Mouse (Mus musculus): ENCODE data around the gene Foxi3. TPM values are rescaled to one million over a fixed set of nuclear protein-coding genes. Genes with fewer than 3 reads are reported as not detected.
A peak's percentile ranks its signal among the peaks of the same experiment; 100 is the strongest.

The Foxi3 gene
- 0.51 and 1.0 TPM in 2 replicates for polyA plus RNA-seq (2014; fragmentation: Nextera tagmentation; extraction: Ambion mirVana)

GRCm38 (mm10) chr6:70956285-70956912 is at the start of gene Foxi3:
Gene Foxi3, plus strand, starts transcription at chr6:70956531.
- peaks cover 82% of the 10 kb centered on the region for H3K27me3 ChIP-seq (replicated peaks; ENCODE audit: control insufficient read depth, insufficient read depth, low read length)
- 0% methylated on average over 10 of the region's 67 CpGs for WGBS
- peak within 1 kb of the TSS; percentile 48 for H3K4me3 ChIP-seq (ENCODE audit: low read depth, low read length)
- peak; percentile 81 for ATAC-seq (ENCODE audit: low read depth)
- peak within 1 kb of the TSS; percentile 85 for H3K4me2 ChIP-seq (ENCODE audit: low read depth, low read length)
- H3K4me1 ChIP-seq (ENCODE audit: control insufficient read depth, insufficient read depth, low read length): no peaks in the 10 kb centered on the region
- peak within 1 kb of the TSS; percentile 46 for H3K9ac ChIP-seq (ENCODE audit: low read depth, low read length)
- H3K27ac ChIP-seq (replicated peaks; ENCODE audit: low read depth, low read length): no peak within 1 kb of the TSS
- no peaks in the 10 kb centered on the region for H3K9me3 ChIP-seq (ENCODE audit: control insufficient read depth, low read length)
- DNase-seq (ENCODE audit: low spot score): peak; percentile 73
- H3K36me3 ChIP-seq (ENCODE audit: control insufficient read depth, insufficient read depth, low read length): no peaks in the 10 kb centered on the region

- no peak overlapping the region for H3K9ac ChIP-seq (ENCODE audit: low read depth, low read length)
- ATAC-seq (ENCODE audit: low read depth) (no peak), DNase-seq (ENCODE audit: low spot score) (no peak)
- H3K4me1 ChIP-seq (ENCODE audit: control insufficient read depth, insufficient read depth, low read length): no peaks in the 10 kb centered on the region
- no peaks in the 10 kb centered on the region for H3K9me3 ChIP-seq (ENCODE audit: control insufficient read depth, low read length)
- H3K4me2 ChIP-seq (ENCODE audit: low read depth, low read length): no peak overlapping the region
- WGBS: 88% methylated on average over 7 of the region's 7 CpGs
- no peak overlapping the region for H3K4me3 ChIP-seq (ENCODE audit: low read depth, low read length)
- H3K27ac ChIP-seq (replicated peaks; ENCODE audit: low read depth, low read length): no peak overlapping the region
- no peaks in the 10 kb centered on the region for H3K27me3 ChIP-seq (replicated peaks; ENCODE audit: control insufficient read depth, insufficient read depth, low read length)
- peaks cover 14% of the 10 kb centered on the region for H3K36me3 ChIP-seq (ENCODE audit: control insufficient read depth, insufficient read depth, low read length)
These were observed 46.8 kb upstream of the Foxi3 start for GRCm38 (mm10) chr6:70909572-70909971.

- no peak overlapping the region for H3K27ac ChIP-seq (replicated peaks; ENCODE audit: low read depth, low read length)
- H3K4me1 ChIP-seq (ENCODE audit: control insufficient read depth, insufficient read depth, low read length): no peaks in the 10 kb centered on the region
- no peak overlapping the region for H3K9ac ChIP-seq (ENCODE audit: low read depth, low read length)
- 71% methylated on average over 4 of the region's 4 CpGs for whole genome bisulfite sequencing
- H3K36me3 ChIP-seq (ENCODE audit: control insufficient read depth, insufficient read depth, low read length): peaks cover 11% of the 10 kb centered on the region
- no peak overlapping the region for H3K4me2 ChIP-seq (ENCODE audit: low read depth, low read length)
- H3K9me3 ChIP-seq (ENCODE audit: control insufficient read depth, low read length): no peaks in the 10 kb centered on the region
- H3K4me3 ChIP-seq (ENCODE audit: low read depth, low read length): no peak overlapping the region
- ATAC-seq (ENCODE audit: low read depth) (no peak), DNase-seq (ENCODE audit: low spot score) (no peak)
- no peaks in the 10 kb centered on the region for H3K27me3 ChIP-seq (replicated peaks; ENCODE audit: control insufficient read depth, insufficient read depth, low read length)
These were observed 46.0 kb upstream of the Foxi3 start for GRCm38 (mm10) chr6:70910285-70910684.

- Histone ChIP-seq H3K9ac (ENCODE audit: low read depth, low read length) (no peak overlapping the region), H3K36me3 (ENCODE audit: control insufficient read depth, insufficient read depth, low read length) (no peaks in the 10 kb centered on the region), H3K27me3 (replicated peaks; ENCODE audit: control insufficient read depth, insufficient read depth, low read length) (no peaks in the 10 kb centered on the region), H3K4me3 (ENCODE audit: low read depth, low read length) (peak overlapping the region; percentile 11; the same call in 1 of the 2 replicates), H3K4me2 (ENCODE audit: low read depth, low read length) (peak overlapping the region; percentile 42), H3K27ac (replicated peaks; ENCODE audit: low read depth, low read length) (no peak overlapping the region), H3K4me1 (ENCODE audit: control insufficient read depth, insufficient read depth, low read length) (no peaks in the 10 kb centered on the region), H3K9me3 (ENCODE audit: control insufficient read depth, low read length) (no peaks in the 10 kb centered on the region)
- ATAC-seq (ENCODE audit: low read depth): peak; percentile 69; the same call in 1 of the 2 replicates
- peak; percentile 33 for DNase-seq (ENCODE audit: low spot score)
- WGBS: 9% methylated on average over 20 of the region's 20 CpGs
These were observed 44.5 kb upstream of the Foxi3 start for GRCm38 (mm10) chr6:70911668-70912395.

GRCm38 (mm10) chr6:70912396-70912765 is 44.0 kb upstream of the Foxi3 start:
- WGBS: 57% methylated on average over 7 of the region's 7 CpGs
- Histone ChIP-seq H3K27me3 (replicated peaks; ENCODE audit: control insufficient read depth, insufficient read depth, low read length) (no peaks in the 10 kb centered on the region), H3K4me1 (ENCODE audit: control insufficient read depth, insufficient read depth, low read length) (no peaks in the 10 kb centered on the region), H3K9ac (ENCODE audit: low read depth, low read length) (no peak overlapping the region), H3K27ac (replicated peaks; ENCODE audit: low read depth, low read length) (no peak overlapping the region), H3K36me3 (ENCODE audit: control insufficient read depth, insufficient read depth, low read length) (no peaks in the 10 kb centered on the region), H3K4me2 (ENCODE audit: low read depth, low read length) (peak overlapping the region; percentile 42; the same call in 1 of the 2 replicates), H3K9me3 (ENCODE audit: control insufficient read depth, low read length) (no peaks in the 10 kb centered on the region), H3K4me3 (ENCODE audit: low read depth, low read length) (no peak overlapping the region)
- no peak for ATAC-seq (ENCODE audit: low read depth)
- DNase-seq (ENCODE audit: low spot score): no peak

- H3K4me1 ChIP-seq (ENCODE audit: control insufficient read depth, insufficient read depth, low read length): peaks cover 9% of the 10 kb centered on the region; the same call in 1 of the 2 replicates
- ATAC-seq (ENCODE audit: low read depth): no peak
- no peak within 1 kb of the TSS for H3K4me2 ChIP-seq (ENCODE audit: low read depth, low read length)
- no peaks in the 10 kb centered on the region for H3K27me3 ChIP-seq (replicated peaks; ENCODE audit: control insufficient read depth, insufficient read depth, low read length)
- no peaks in the 10 kb centered on the region for H3K9me3 ChIP-seq (ENCODE audit: control insufficient read depth, low read length)
- no peaks in the 10 kb centered on the region for H3K36me3 ChIP-seq (ENCODE audit: control insufficient read depth, insufficient read depth, low read length)
- 87% methylated on average over 3 of the region's 3 CpGs for WGBS
- DNase-seq (ENCODE audit: low spot score): no peak
- H3K4me3 ChIP-seq (ENCODE audit: low read depth, low read length): no peak within 1 kb of the TSS
- no peak within 1 kb of the TSS for H3K9ac ChIP-seq (ENCODE audit: low read depth, low read length)
- no peak within 1 kb of the TSS for H3K27ac ChIP-seq (replicated peaks; ENCODE audit: low read depth, low read length)
These were observed 37.5 kb upstream of the Foxi3 start, which contains the start of gene Tex37 for GRCm38 (mm10) chr6:70918827-70919226. Gene Tex37, minus strand, starts transcription at chr6:70918927.

GRCm38 (mm10) chr6:70921274-70922074 is 34.9 kb upstream of the Foxi3 start:
- H3K27ac ChIP-seq (replicated peaks; ENCODE audit: low read depth, low read length): no peak overlapping the region
- H3K27me3 ChIP-seq (replicated peaks; ENCODE audit: control insufficient read depth, insufficient read depth, low read length): no peaks in the 10 kb centered on the region
- H3K4me1 ChIP-seq (ENCODE audit: control insufficient read depth, insufficient read depth, low read length): peaks cover 9% of the 10 kb centered on the region; the same call in 1 of the 2 replicates
- H3K4me3 ChIP-seq (ENCODE audit: low read depth, low read length): peak overlapping the region; percentile 26
- WGBS: 2% methylated on average over 22 of the region's 22 CpGs
- DNase-seq (ENCODE audit: low spot score): peak; percentile 40
- peak overlapping the region; percentile 48; the same call in 1 of the 2 replicates for H3K9ac ChIP-seq (ENCODE audit: low read depth, low read length)
- no peaks in the 10 kb centered on the region for H3K9me3 ChIP-seq (ENCODE audit: control insufficient read depth, low read length)
- no peaks in the 10 kb centered on the region for H3K36me3 ChIP-seq (ENCODE audit: control insufficient read depth, insufficient read depth, low read length)
- H3K4me2 ChIP-seq (ENCODE audit: low read depth, low read length): peak overlapping the region; percentile 53
- ATAC-seq (ENCODE audit: low read depth): peak; percentile 75

GRCm38 (mm10) chr6:70931801-70932200 is 24.5 kb upstream of the Foxi3 start:
- H3K27ac ChIP-seq (replicated peaks; ENCODE audit: low read depth, low read length): no peak overlapping the region
- ATAC-seq (ENCODE audit: low read depth): no peak

More at GRCm38 (mm10) chr6:70931801-70932200, 24.5 kb upstream of the Foxi3 start:
- Histone ChIP-seq H3K4me2 (ENCODE audit: low read depth, low read length) (no peak overlapping the region), H3K36me3 (ENCODE audit: control insufficient read depth, insufficient read depth, low read length) (no peaks in the 10 kb centered on the region), H3K4me3 (ENCODE audit: low read depth, low read length) (no peak overlapping the region), H3K9me3 (ENCODE audit: control insufficient read depth, low read length) (no peaks in the 10 kb centered on the region), H3K4me1 (ENCODE audit: control insufficient read depth, insufficient read depth, low read length) (no peaks in the 10 kb centered on the region), H3K27me3 (replicated peaks; ENCODE audit: control insufficient read depth, insufficient read depth, low read length) (no peaks in the 10 kb centered on the region), H3K9ac (ENCODE audit: low read depth, low read length) (no peak overlapping the region)
- WGBS: 92% methylated on average over 2 of the region's 2 CpGs
- no peak for DNase-seq (ENCODE audit: low spot score)

Data from embryonic facial prominence, embryonic 14.5 days (tissue).